ENCODE assay signal across 39 mouse cellular contexts in the genomic region with DNA sequence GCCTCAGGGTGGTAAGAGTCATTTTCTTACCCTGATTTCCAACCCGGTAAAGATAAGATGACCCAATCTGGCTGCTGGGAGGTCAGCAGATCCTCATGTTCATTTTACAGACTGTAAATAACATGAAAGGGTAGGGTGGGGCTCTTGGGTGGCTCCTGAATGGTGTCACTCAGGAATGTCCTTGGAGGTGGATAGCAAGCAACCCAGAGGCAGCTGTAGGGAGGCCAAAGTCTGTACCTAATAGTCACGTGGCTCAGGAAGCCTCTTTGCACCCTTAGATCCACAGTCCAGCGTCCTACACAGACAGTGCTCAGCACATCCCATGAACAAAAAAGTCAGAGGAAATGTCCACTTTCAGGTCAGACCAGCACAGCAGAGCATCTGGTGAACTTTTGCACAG. TPM values are rescaled to one million over a fixed set of nuclear protein-coding genes. Genes with fewer than 3 reads are reported as not detected.
"Had no signal": no experiment of that assay in that cellular context is flagged by ENCODE, and none has a peak within 500 bp of the region (broad histone marks: within the 10 kb centered on the region; RNA-seq: fewer than 3 reads in every experiment).

No protein-coding gene starts in this region.

- H3K4me2 ChIP-seq: heart, embryonic 12.5 days; hindbrain, embryonic 13.5 days; hindbrain, embryonic 15.5 days; limb, embryonic 13.5 days; limb, embryonic 15.5 days; liver, embryonic 13.5 days; liver, embryonic 15.5 days had no signal

- ATAC-seq: inflammation-experienced regulatory T-cells, adult 6 months had no signal

- H3K27ac ChIP-seq: gastrocnemius, adult 2 months; heart, embryonic 10.5 days; hindbrain, embryonic 13.5 days; hindbrain, embryonic 15.5 days; layer of hippocampus, adult 2 months; left cerebral cortex, adult 2 months; limb, embryonic 13.5 days; limb, embryonic 15.5 days; liver, embryonic 13.5 days; liver, embryonic 15.5 days had no signal

- DNase-seq: gastrocnemius, adult 2 months; gastrocnemius, postnatal 10 days; gastrocnemius, postnatal 25 days; heart, adult 18-20 months; heart, postnatal 14 days; heart, postnatal 36 days; kidney, adult 18-20 months; kidney, adult 8-10 months; kidney, postnatal 10 days; kidney, postnatal 25 days; kidney, postnatal 4 days; liver, embryonic 13.5 days; lung, adult 18-20 months had no signal

- H3K36me3 ChIP-seq: heart, embryonic 10.5 days; heart, embryonic 12.5 days; hindbrain, embryonic 13.5 days; hindbrain, embryonic 15.5 days; limb, embryonic 13.5 days; limb, embryonic 15.5 days; liver, embryonic 13.5 days; liver, embryonic 15.5 days had no signal

- H3K9me3 ChIP-seq: heart, embryonic 10.5 days; heart, embryonic 12.5 days; hindbrain, embryonic 13.5 days; hindbrain, embryonic 15.5 days; limb, embryonic 13.5 days; limb, embryonic 15.5 days; liver, embryonic 13.5 days; liver, embryonic 15.5 days had no signal

- H3K27me3 ChIP-seq: heart, embryonic 12.5 days; hindbrain, embryonic 13.5 days; hindbrain, embryonic 15.5 days; limb, embryonic 13.5 days; limb, embryonic 15.5 days; liver, embryonic 13.5 days; liver, embryonic 15.5 days had no signal

- H3K4me1 ChIP-seq: heart, embryonic 10.5 days; heart, embryonic 12.5 days; hindbrain, embryonic 13.5 days; hindbrain, embryonic 15.5 days; limb, embryonic 13.5 days; limb, embryonic 15.5 days; liver, embryonic 13.5 days; liver, embryonic 15.5 days had no signal

- H3K9ac ChIP-seq: heart, embryonic 12.5 days; hindbrain, embryonic 13.5 days; hindbrain, embryonic 15.5 days; limb, embryonic 13.5 days; limb, embryonic 15.5 days; liver, embryonic 13.5 days; liver, embryonic 15.5 days had no signal

- H3K4me3 ChIP-seq: gastrocnemius, adult 2 months; heart, embryonic 10.5 days; heart, embryonic 12.5 days; hindbrain, embryonic 13.5 days; hindbrain, embryonic 15.5 days; layer of hippocampus, adult 2 months; left cerebral cortex, adult 2 months; limb, embryonic 13.5 days; limb, embryonic 15.5 days; liver, embryonic 13.5 days; liver, embryonic 15.5 days had no signal

RNA-seq across cellular contexts. Expression of gene Olfr1411, which starts 1.8 kb away (rescaled TPM):
- total RNA-seq: gastrocnemius, adult 2 months; gastrocnemius, postnatal 10 days; gastrocnemius, postnatal 25 days; gastrocnemius, postnatal 4 days; granulocyte monocyte progenitor cell, adult 5-6 weeks; heart, adult 18-20 months; heart, adult 8-10 months; heart, postnatal 14 days; heart, postnatal 36 days; hematopoietic stem cell, adult 5-6 weeks; layer of hippocampus, adult 2 months; layer of hippocampus, postnatal 10 days; layer of hippocampus, postnatal 25 days; left cerebral cortex, adult 2 months; left cerebral cortex, postnatal 14 days; left cerebral cortex, postnatal 36 days; liver, adult 2 months had no signal
- polyA plus RNA-seq: frontal cortex, adult 2 months; heart, embryonic 10.5 days; heart, embryonic 12.5 days; heart, embryonic 14.5 days; heart, embryonic 16.5 days; hindbrain, embryonic 11.5 days; hindbrain, embryonic 13.5 days; hindbrain, embryonic 15.5 days; inflammation-experienced regulatory T-cells, adult 6 months; kidney, embryonic 14.5 days; kidney, embryonic 16.5 days; limb, embryonic 11.5 days; limb, embryonic 13.5 days; limb, embryonic 15.5 days; liver, adult 2 months; liver, embryonic 13.5 days; liver, embryonic 15.5 days had no signal

RNA-seq across cellular contexts. Expression of gene Olfr1410, which starts 9.6 kb away (rescaled TPM):
- total RNA-seq: gastrocnemius, adult 2 months; gastrocnemius, postnatal 10 days; gastrocnemius, postnatal 25 days; gastrocnemius, postnatal 4 days; granulocyte monocyte progenitor cell, adult 5-6 weeks; heart, adult 18-20 months; heart, adult 8-10 months; heart, postnatal 14 days; heart, postnatal 36 days; hematopoietic stem cell, adult 5-6 weeks; layer of hippocampus, adult 2 months; layer of hippocampus, postnatal 10 days; layer of hippocampus, postnatal 25 days; left cerebral cortex, adult 2 months; left cerebral cortex, postnatal 14 days; left cerebral cortex, postnatal 36 days; liver, adult 2 months had no signal
- polyA plus RNA-seq: frontal cortex, adult 2 months; heart, embryonic 10.5 days; heart, embryonic 12.5 days; heart, embryonic 14.5 days; heart, embryonic 16.5 days; hindbrain, embryonic 11.5 days; hindbrain, embryonic 13.5 days; hindbrain, embryonic 15.5 days; inflammation-experienced regulatory T-cells, adult 6 months; kidney, embryonic 14.5 days; kidney, embryonic 16.5 days; limb, embryonic 11.5 days; limb, embryonic 13.5 days; limb, embryonic 15.5 days; liver, adult 2 months; liver, embryonic 13.5 days; liver, embryonic 15.5 days had no signal

RNA-seq across cellular contexts. Expression of gene Olfr1412, which starts 10.4 kb away (rescaled TPM):
- total RNA-seq: gastrocnemius, adult 2 months; gastrocnemius, postnatal 10 days; gastrocnemius, postnatal 25 days; gastrocnemius, postnatal 4 days; granulocyte monocyte progenitor cell, adult 5-6 weeks; heart, adult 18-20 months; heart, adult 8-10 months; heart, postnatal 14 days; heart, postnatal 36 days; hematopoietic stem cell, adult 5-6 weeks; layer of hippocampus, adult 2 months; layer of hippocampus, postnatal 10 days; layer of hippocampus, postnatal 25 days; left cerebral cortex, adult 2 months; left cerebral cortex, postnatal 14 days; left cerebral cortex, postnatal 36 days; liver, adult 2 months had no signal
- polyA plus RNA-seq: frontal cortex, adult 2 months; heart, embryonic 10.5 days; heart, embryonic 12.5 days; heart, embryonic 14.5 days; heart, embryonic 16.5 days; hindbrain, embryonic 11.5 days; hindbrain, embryonic 13.5 days; hindbrain, embryonic 15.5 days; inflammation-experienced regulatory T-cells, adult 6 months; kidney, embryonic 14.5 days; kidney, embryonic 16.5 days; limb, embryonic 11.5 days; limb, embryonic 13.5 days; limb, embryonic 15.5 days; liver, adult 2 months; liver, embryonic 13.5 days; liver, embryonic 15.5 days had no signal

RNA-seq across cellular contexts. Expression of gene Olfr12, which starts 21.6 kb away (rescaled TPM):
- total RNA-seq: gastrocnemius, adult 2 months; gastrocnemius, postnatal 10 days; gastrocnemius, postnatal 25 days; gastrocnemius, postnatal 4 days; granulocyte monocyte progenitor cell, adult 5-6 weeks; heart, adult 18-20 months; heart, adult 8-10 months; heart, postnatal 14 days; heart, postnatal 36 days; hematopoietic stem cell, adult 5-6 weeks; layer of hippocampus, postnatal 10 days; left cerebral cortex, adult 2 months; left cerebral cortex, postnatal 14 days; left cerebral cortex, postnatal 36 days; liver, adult 2 months had no signal
- polyA plus RNA-seq: heart, embryonic 10.5 days; heart, embryonic 12.5 days; heart, embryonic 14.5 days; heart, embryonic 16.5 days; hindbrain, embryonic 13.5 days; hindbrain, embryonic 15.5 days; inflammation-experienced regulatory T-cells, adult 6 months; kidney, embryonic 14.5 days; kidney, embryonic 16.5 days; limb, embryonic 11.5 days; limb, embryonic 13.5 days; limb, embryonic 15.5 days; liver, adult 2 months; liver, embryonic 13.5 days; liver, embryonic 15.5 days had no signal

RNA-seq across cellular contexts. Expression of gene Olfr1413, which starts 24.9 kb away (rescaled TPM):
- total RNA-seq: gastrocnemius, adult 2 months; gastrocnemius, postnatal 10 days; gastrocnemius, postnatal 25 days; gastrocnemius, postnatal 4 days; granulocyte monocyte progenitor cell, adult 5-6 weeks; heart, adult 18-20 months; heart, adult 8-10 months; heart, postnatal 14 days; heart, postnatal 36 days; hematopoietic stem cell, adult 5-6 weeks; layer of hippocampus, adult 2 months; layer of hippocampus, postnatal 10 days; layer of hippocampus, postnatal 25 days; left cerebral cortex, adult 2 months; left cerebral cortex, postnatal 14 days; left cerebral cortex, postnatal 36 days; liver, adult 2 months had no signal
- polyA plus RNA-seq: frontal cortex, adult 2 months; heart, embryonic 10.5 days; heart, embryonic 12.5 days; heart, embryonic 14.5 days; heart, embryonic 16.5 days; hindbrain, embryonic 11.5 days; hindbrain, embryonic 13.5 days; hindbrain, embryonic 15.5 days; inflammation-experienced regulatory T-cells, adult 6 months; kidney, embryonic 14.5 days; kidney, embryonic 16.5 days; limb, embryonic 11.5 days; limb, embryonic 13.5 days; limb, embryonic 15.5 days; liver, adult 2 months; liver, embryonic 13.5 days; liver, embryonic 15.5 days had no signal
